Mouse (Mus musculus): ENCODE results near the gene Pde4d.

The Pde4d gene

GRCm38 (mm10) chr13:109752236-109752863, 1302.6 kb downstream of the Pde4d start:
- DNase-seq (ENCODE audit: low spot score in 2 of 2): no peak

DNA sequence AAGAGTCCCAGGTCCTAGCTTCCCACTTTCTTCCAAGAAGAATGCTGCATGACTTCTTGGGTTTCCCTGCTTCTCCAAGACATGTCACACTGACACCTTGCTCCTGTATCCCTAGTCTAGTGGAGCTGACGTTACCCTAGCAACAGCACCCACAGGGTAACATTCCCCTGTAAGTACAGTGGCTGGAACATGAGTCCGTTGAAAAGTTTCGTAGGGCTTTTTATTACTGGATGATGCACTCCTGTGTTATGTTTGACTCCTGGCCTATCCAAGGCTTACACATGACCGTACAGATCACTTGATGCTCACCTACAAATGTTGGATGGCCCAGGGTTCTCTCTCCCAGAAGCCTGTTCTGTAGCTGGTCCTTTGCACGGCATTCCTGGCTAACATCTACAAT, 1307.1 kb downstream of the Pde4d start:
- no peak for DNase-seq (ENCODE audit: low spot score in 2 of 2)

GRCm38 (mm10) chr13:109759201-109759600, 1309.5 kb downstream of the Pde4d start:
- no peak for DNase-seq (ENCODE audit: low spot score in 2 of 2)

DNA sequence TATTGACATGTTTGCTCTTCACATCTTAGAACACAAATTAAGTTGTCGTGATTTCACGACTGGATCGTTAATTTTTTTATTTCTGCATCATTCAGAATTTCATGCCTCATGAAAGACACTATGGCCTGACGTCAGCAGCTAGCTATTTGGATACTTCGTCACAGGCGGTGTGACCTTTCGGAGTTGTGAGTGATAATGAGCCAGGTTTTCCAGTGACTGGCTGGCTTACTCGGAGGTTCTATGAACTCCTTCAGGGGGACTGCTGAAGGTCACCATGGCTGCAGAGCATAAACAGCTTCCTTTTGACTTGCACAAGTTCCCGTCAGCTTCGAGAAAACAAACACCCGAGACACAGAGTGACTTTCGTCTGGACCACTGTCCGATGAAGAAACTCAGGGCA, 1311.3 kb downstream of the Pde4d start:
- DNase-seq (ENCODE audit: low spot score in 2 of 2): no peak

GRCm38 (mm10) chr13:109774791-109775190, 1325.0 kb downstream of the Pde4d start:
- no peak for DNase-seq (ENCODE audit: low spot score in 2 of 2)

DNA sequence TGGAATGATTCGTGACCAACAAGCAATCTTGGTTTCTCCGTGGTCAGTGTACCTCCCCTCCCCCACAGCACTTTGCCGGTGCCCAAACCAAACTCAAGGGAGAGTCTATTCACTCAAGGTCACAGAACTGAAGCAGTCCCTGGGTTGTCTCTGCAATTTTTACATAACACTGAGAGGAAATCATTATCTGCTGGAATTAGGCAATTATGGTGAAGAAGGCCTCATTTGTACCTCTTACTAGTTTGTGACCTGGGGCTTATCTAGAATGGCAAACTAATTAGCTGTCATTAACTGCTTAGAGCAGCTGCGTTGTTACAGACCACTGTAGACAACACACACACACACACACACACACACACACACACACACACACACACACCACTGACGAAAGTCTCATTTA, 1325.4 kb downstream of the Pde4d start:
- DNase-seq (ENCODE audit: low spot score in 2 of 2): no peak

DNA sequence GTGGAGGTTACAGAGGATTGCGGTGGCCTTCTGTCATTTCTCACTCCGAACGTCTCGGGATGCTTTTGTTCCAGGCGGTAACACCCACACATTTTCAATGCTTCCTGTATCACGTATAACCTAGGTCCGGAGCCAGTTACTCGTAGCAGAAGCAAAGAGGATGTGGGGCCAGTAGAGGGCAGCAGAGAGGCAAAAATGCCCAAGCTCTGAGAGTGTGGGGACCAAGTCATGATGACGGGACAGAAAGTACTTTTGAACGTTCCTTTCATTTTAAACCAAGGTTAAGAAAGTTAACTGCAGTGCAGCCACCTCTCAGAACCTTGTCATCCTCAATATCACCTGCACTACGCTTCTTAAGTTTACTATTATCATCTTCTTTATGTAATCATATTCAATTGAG, 1326.4 kb downstream of the Pde4d start:
- peak; percentile 78 to 91 for DNase-seq (ENCODE audit: low spot score in 2 of 2)

DNA sequence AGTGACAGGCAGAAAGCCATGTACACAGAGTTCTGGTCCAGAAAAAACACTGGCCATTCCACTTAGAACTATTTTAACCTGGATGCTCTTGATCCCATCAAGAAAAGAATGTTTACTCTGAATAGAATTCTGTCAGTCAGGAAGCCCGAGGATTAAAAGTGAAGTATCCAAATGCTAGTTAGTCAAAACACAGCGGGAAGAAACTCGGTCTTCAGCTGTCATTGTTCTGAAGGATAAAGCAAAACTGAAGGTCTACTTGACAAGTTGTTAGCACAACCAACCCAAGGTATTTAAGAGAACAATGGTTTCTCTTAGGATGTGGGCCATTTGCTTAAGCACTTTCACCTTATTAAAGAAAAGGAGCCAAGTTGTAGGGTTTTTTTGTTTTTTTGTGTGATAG, 1327.2 kb downstream of the Pde4d start:
- no peak for DNase-seq (ENCODE audit: low spot score in 2 of 2)

- DNase-seq (ENCODE audit: low spot score in 2 of 2): no peak
Observed at GRCm38 (mm10) chr13:109777441-109777840, 1327.7 kb downstream of the Pde4d start.

GRCm38 (mm10) chr13:109778297-109778835, 1328.6 kb downstream of the Pde4d start:
- DNase-seq (ENCODE audit: low spot score in 2 of 2): no peak

GRCm38 (mm10) chr13:109781466-109781865, 1331.7 kb downstream of the Pde4d start:
- no peak for DNase-seq (ENCODE audit: low spot score in 2 of 2)

GRCm38 (mm10) chr13:109788604-109789003, 1338.9 kb downstream of the Pde4d start:
- DNase-seq (ENCODE audit: low spot score in 2 of 2): no peak

GRCm38 (mm10) chr13:109789151-109789550, 1339.4 kb downstream of the Pde4d start:
- DNase-seq (ENCODE audit: low spot score in 2 of 2): no peak

- DNase-seq (ENCODE audit: low spot score in 2 of 2): no peak
Observed at GRCm38 (mm10) chr13:109790045-109790715, 1340.4 kb downstream of the Pde4d start.

DNA sequence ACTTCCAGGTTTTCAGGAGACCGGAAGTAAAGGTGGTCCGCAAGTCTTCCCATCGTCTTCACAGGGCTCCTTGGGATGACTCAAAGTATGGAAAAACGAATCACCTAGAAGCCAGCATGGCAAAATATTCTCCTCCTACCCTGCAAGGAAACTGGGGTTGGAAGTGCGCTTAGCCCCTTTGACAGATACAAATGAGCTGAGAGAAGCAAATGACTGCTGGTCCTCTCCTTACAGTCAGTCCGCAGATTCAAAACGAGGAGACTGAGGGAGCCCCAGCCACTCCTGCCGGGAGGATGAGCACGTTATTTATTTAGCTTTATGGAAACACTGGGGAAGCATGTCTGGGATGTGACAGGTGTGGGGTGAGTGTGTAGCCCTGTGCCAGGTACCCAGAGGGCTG, 1344.2 kb downstream of the Pde4d start:
- no peak for DNase-seq (ENCODE audit: low spot score in 2 of 2)

- no peak for DNase-seq (ENCODE audit: low spot score in 2 of 2)
Observed at GRCm38 (mm10) chr13:109798651-109799050, 1348.9 kb downstream of the Pde4d start.

DNA sequence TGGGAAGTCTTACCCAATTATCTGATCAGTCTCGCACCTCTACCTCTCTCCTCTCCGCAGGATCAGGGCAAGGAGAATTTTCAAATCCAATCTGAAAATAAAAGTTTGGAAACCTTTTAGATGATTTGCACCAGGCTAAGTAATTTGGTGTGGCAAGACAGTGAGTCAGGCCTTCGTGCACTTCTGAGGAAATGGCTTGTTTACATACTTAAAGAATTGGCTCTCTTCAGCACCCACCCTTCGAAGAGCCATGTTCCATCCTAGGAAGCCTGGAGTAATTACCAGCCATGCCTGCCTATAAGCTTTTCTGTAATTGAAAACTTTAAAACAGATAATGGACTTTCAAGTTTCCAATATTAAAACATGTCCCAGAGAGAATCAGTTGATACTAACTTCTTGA, 1352.5 kb downstream of the Pde4d start:
- no peak for DNase-seq (ENCODE audit: low spot score in 2 of 2)

DNA sequence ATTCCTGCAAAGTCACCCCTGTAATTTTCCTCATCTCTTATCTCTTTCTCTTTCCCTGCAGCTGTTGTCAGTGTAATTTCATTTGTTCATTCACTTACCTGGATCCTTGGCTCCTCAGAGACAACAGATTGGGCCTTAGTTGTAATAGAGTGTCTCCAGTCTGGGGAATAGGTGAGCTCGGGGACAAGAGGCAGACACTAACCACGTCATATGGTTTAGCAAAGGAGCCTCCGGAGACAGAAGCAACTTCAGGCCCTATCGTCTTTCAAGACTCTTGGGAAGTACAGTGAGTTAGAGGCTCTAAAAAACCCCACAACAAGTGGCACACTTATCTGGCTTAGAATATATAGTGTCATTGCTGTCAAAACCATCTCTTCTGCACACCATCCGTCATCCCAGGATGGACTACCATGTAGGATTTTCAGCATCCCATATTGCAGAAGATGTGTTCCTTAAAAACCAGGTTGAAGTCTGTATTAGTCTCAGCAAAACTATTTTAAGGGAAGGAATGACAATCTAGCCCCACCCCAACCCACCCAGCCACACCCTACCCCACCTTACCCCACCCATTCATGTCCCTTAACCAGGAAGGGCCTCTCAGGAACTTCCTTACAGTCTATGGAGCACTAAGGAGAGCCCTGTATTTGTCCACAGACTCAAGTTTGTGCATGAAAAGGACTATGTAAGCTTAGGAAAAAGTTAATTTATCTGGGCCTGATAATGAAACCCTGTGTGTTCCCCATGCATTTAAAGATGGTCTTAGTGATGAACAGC, 1356.6 kb downstream of the Pde4d start:
- DNase-seq (ENCODE audit: low spot score in 2 of 2): no peak

- DNase-seq (ENCODE audit: low spot score in 2 of 2): no peak
Observed at GRCm38 (mm10) chr13:109807036-109807435, 1357.3 kb downstream of the Pde4d start.

DNA sequence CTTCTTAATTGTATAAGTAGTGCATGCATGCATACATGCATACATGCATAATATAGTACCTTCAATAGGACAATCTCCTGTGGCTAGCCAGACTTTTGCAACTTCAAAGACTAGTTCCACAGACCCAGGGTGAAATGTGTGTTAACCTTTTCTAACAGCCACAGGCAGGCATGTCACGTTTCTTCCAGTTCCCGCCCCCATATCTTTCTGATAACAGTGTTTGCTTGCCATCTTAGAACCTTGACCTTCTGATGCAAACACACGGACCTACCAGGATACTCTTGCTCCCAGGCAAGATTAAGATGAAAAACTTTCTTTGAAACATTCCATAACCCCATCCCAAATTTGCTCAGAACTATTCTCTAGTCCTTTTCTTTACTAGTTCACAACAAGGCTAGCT, 1357.7 kb downstream of the Pde4d start:
- DNase-seq (ENCODE audit: low spot score in 2 of 2): no peak

- no peak for DNase-seq (ENCODE audit: low spot score in 2 of 2)
Observed at GRCm38 (mm10) chr13:109808039-109808438, 1358.3 kb downstream of the Pde4d start.

DNA sequence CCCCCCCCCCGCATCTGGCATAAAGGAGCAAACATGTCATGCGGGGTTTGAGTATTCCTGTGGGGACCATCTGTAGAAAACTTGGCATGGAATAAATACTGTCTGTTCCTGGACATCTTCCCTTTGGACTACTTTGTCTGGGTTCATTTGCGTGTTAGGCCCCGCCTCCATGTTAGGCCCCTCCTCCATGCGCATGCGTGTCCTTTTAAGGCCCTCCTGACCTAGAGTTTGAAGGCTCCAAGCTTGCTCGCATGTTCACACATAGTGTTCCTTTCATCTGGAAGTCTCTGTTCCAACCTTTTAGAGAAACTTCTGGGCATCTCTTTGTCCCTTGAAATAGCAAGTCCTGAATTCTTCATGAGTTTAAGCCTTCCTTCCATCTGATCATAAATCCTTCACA, 1359.2 kb downstream of the Pde4d start:
- no peak for DNase-seq (ENCODE audit: low spot score in 2 of 2)

DNA sequence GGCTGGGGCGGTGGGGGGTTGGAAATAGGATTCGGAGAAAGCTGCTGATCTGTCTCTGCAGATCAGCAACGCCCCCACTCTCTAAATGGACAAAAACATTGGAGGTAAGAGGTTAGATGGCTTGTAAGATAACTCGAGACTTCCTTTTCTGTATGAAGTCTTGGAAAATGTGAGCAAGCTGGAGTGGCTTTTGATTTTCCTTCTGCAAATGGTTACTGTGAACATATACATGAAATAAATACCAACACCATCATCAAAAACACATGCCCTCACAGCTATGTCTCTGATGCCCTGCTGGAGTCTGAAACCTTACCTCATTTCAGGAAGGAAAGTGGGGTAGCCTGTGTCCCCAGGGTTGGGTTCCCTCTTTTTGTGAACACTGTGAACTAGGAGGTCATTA, 1359.9 kb downstream of the Pde4d start:
- DNase-seq (ENCODE audit: low spot score in 2 of 2): no peak

All from urinary bladder, postnatal 4 days (tissue).